Mouse (Mus musculus): ENCODE measurements around the gene Morn3.

DNA sequence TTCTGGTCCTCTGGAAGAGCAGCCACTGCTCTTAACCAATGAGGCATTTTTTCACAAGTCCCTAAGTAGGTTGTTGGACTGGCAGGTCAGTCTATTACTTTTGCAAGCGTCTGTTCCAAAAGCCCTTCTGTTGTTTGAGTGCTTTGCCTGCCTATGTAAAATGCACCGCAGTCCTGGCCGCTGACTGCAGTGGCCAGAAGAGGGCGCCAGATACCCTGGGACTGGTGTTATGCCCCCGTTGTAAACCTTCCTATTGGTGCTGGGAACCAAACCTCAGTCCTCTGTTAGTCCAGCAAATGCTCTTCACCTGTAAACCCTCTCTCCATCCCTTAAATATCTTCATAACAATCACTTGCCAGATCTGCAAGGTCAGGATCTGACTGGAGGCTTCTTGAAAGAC, 4.9 kb upstream of the Morn3 start:
- TF ChIP-seq CTCF (IDR thresholded peaks at IDR 0.05; ENCODE audit: borderline replicate concordance, insufficient read depth, low read depth, low read length) (no peak), POLR2A (IDR thresholded peaks at IDR 0.05; ENCODE audit: borderline replicate concordance, insufficient read depth, low read length) (no peak)

Data from cerebellum, adult 2 months (tissue).